Mouse (Mus musculus) cerebellum, adult (tissue): ENCODE data around the gene Nrg3.

Experiments
- ATAC-seq: cut with Nextera tagmentation; 2 replicates; pipeline ENCODE4 v1.9.2; 2017; ENCODE audit warnings: mild to moderate bottlenecking, moderate library complexity, mixed read lengths; ENCODE audit not compliant: insufficient number of reproducible peaks, low FRiP score, low TSS enrichment

Nrg3 gene

DNA sequence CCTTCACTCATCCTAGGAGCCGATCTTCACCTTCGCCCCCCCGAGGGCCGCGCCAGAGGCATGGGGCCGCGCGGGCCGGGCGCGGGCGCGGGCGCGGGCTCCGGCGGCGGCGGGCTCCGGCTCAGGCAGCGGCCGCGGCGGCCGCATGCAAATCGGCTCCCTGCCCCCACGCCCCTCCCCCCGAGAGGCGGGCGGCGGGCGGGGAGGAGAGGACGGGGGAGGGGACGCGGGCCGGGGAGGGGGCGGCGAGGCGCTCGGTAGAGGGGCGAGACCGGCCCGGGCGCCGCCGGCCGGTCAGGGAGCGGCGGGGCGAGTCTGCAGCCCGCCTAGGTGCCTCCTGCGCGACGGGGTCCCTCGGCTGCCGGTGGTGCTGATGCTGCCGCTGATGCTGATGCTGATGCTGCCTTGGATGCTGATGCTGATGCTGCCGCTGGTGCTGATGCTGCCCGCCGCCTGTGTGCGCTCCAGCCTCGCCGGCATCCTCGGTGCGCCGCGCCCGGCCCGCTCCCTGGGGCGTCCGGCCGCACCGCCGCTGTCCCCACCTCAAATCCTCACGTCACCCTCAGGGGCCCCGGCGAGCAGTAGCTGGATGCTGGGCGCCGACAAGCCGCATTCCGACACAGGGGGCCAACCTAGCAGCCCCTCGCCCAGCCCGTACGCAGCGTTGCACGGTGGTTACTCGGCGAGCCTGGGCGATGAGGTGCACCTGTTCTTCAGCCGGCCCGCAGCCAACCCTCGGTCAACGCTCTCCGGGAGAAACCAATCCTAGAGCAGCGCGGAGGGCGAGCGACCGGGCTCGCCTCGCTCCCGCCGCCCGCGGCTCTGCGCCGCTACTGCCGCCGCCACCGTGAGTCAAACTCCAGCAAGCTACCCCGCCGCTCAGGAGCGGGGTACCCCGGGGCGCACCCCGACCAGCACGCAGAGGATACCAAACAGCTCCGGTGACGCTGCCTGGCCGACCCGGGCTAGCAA lies at the start of gene Nrg3:
TSS of gene Nrg3 (minus strand) at position 299 of the 972 bp plus-strand sequence.
- peak; percentile 68 for ATAC-seq

GRCm38 (mm10) chr14:39508956-39509355 lies 36.1 kb upstream of the Nrg3 start:
- ATAC-seq, result no peak; the same call in 1 of the 2 replicates

GRCm38 (mm10) chr14:39473771-39474211 lies 903 bp upstream of the Nrg3 start:
- peak; percentile 60 for ATAC-seq

DNA sequence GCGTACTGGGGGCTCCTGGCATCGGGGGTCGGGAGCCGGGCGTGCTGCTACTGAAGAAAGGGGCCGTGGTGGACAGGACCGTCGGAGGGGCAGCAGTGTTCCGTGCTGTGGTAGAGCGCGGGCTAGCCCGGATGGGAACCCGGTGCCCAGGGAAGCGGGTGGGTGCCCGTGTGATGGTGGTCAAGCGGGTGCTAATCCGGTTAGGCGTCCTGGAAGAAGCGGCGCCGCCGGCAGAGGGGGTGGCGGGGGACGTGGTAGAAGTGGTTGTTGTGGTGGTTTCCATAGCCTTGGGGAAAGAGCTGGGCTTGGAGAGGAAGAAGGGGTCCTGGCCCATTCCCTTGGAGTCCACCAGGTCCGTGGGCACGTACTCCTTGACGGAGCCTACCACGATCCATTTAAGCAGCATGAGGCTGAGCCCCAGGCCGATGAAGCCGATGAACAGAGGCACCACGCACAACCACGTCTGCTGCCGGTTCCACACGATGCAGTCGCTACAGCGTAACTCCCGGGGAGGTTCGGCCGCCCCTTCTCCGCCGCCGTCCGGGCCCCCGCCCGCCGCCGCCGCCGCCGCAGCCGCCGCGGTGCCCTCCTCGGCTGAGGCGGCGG lies 639 bp downstream of the Nrg3 start:
- ATAC-seq, result peak; percentile 7; the same call in 1 of the 2 replicates

- peak; percentile 32; the same call in 1 of the 2 replicates for ATAC-seq
Measured at GRCm38 (mm10) chr14:39471236-39471981, 1.5 kb downstream of the Nrg3 start.

DNA sequence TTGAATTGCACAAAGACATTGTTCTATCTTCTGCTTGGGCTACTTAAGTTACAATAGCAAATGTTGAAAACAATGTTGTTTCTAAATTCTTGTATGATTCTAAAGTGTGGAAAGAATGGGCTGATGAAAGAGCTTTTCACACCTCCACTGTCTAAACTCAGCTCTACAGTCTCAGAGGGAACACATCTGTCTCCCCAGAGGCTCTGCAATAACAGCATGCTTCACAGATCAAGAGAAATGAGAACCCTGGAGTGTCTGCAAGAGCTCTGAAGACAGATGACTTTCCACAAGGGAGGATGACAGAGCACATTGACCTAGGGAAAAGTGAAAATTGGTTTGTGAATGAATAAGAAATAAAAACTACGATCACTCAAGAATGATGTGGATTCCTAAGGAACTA lies 27.4 kb downstream of the Nrg3 start:
- no peak for ATAC-seq

- no peak for ATAC-seq
Measured at GRCm38 (mm10) chr14:39428503-39428902, 44.4 kb downstream of the Nrg3 start.

- ATAC-seq, result no peak
Measured at GRCm38 (mm10) chr14:39421874-39422273, 51.0 kb downstream of the Nrg3 start.

DNA sequence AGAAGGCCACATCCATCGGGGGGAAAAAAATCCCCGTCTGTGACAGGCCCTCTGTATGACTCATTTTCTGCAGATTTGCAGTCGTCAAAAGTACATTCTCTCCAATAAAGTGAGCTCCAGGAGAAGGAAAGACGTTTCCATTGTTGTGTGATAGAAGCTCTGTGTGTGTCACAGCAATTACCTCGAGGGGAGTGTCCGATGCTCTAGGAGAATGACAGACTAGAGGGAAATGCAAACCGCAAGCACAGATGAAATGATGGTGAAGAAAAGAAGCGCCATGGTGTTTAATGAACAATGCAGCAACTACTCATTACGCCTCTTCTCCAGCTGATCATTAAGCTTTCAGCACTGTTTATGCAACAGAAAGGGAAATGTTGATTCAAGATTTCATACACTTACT lies 59.6 kb downstream of the Nrg3 start:
- ATAC-seq, result no peak

DNA sequence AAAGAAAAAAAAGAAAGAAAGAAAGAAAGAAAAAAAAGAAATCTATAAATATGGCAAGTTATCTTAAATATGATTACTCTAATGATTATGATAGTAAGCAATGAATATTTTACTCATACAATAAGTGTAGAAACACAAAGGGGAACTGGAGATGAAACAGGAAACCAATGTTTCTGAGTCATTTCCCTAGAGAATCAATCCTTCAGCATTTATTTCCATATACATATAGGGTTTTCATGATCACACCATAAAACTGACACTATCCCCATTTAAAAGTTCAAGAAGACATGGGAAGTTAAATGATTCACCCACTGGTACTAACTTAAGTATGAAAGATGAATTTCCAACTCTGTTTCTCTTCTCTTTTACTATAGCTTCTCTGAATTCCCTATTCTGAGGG lies 86.0 kb downstream of the Nrg3 start:
- ATAC-seq, result no peak

DNA sequence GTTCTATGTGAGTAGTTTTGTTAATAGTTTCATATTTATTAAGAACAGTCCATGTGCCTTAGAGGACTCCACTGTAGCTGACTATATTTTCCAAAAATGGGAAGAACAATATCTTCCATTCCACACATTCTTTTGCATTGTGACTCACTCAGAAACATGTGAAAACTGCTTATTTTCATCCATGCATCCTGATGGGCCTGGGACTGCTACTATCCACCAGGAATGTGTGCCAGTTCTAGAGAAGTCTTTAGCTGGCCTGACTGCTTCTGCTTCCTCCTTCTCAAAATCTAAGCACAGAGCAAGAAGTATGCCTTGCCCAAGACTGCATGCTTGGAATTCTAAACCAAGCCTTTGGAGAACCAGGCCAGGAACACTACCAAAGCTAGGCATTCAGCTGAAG lies 91.6 kb downstream of the Nrg3 start:
- ATAC-seq, result no peak

- ATAC-seq, result no peak
Measured at GRCm38 (mm10) chr14:39373220-39373619, 99.7 kb downstream of the Nrg3 start.

GRCm38 (mm10) chr14:39356251-39356650 lies 116.6 kb downstream of the Nrg3 start:
- no peak for ATAC-seq

- no peak for ATAC-seq
Measured at GRCm38 (mm10) chr14:39351979-39352737, 120.7 kb downstream of the Nrg3 start.

- ATAC-seq, result peak; percentile 83
Measured at GRCm38 (mm10) chr14:39317424-39318110, 155.3 kb downstream of the Nrg3 start.

DNA sequence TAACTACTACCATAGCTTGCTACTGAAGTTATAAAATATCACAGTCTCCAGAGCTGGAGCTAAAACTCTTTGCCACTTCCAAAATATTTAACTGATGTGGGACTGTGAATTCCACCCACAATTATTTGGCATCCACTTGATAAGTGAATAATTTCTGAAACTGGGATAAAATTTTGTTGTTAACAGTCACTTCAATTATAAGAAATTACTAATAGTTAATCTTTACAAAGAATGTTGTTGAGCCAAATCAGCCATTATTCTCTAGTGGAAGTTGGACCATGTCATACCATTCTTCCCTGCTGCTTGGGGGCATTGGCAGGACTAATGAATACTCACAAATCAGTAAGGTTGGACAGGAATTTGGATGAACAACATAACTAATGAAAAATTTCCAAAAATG lies 158.8 kb downstream of the Nrg3 start:
- ATAC-seq, result no peak

DNA sequence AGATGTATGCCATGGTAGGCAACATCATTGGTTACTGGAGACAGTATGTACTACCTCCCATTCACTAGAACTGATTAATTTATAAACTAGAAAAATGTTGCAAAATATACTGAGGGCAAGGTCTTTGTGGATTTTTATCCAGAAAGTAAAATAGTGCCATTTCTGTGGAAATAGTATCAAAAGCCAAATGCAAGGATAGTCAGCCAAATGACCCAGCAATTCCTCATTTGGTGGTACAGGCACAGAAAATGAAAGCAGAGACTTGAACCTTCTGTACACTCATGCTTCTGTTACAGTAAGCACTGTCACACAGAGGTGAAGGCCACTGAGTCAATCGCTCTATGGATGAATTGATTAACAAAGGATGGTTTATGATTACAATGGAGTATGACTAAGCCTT lies 207.8 kb downstream of the Nrg3 start:
- no peak for ATAC-seq

- ATAC-seq, result no peak
Measured at GRCm38 (mm10) chr14:39264422-39264821, 208.5 kb downstream of the Nrg3 start.

DNA sequence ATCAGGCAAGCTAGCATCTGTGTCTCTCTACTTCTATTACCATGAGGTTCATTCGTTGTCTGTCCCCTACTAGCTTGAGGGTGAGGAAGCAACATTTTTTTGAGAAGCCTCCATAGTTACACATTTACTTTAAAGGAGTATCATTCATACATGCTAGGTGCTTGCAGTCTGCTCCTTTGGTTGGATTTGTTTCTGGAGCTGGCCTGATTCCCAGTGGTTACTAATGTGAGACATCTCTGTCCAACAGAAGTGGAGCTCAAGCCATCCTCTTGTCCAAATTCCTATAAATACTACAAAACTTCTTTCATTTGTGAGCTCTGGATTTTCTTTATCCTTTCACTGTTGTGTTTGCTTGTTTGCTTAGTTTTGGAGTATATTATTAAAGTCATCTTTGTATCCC lies 211.9 kb downstream of the Nrg3 start:
- no peak for ATAC-seq
